Mouse (Mus musculus) midbrain, postnatal 0 days (tissue): Measurements from ENCODE around the gene Sestd1. TPM values are rescaled to one million over a fixed set of nuclear protein-coding genes. Genes with fewer than 3 reads are reported as not detected.

Source experiments
- ATAC-seq: fragments of 200-750 bp; cut with Nextera tagmentation; 2 replicates; pipeline ENCODE4 v1.8.0; 2017; ENCODE audit warnings: moderate number of reproducible peaks, mild to moderate bottlenecking, moderate TSS enrichment, moderate library complexity; ENCODE audit not compliant: low FRiP score
- DNase-seq: peaks from one replicate; pipeline ENCODE4 v3.0.0-alpha.2; 2015; ENCODE audit warnings: low spot score
- H3K27ac ChIP-seq: fragments of 300-500 bp; sonication (generic); 2 replicates; pipeline ENCODE4 v1.5.1; 2014; ENCODE audit warnings: low read depth, mild to moderate bottlenecking, low read length, mixed read lengths
- H3K27me3 ChIP-seq: fragments of 300-500 bp; sonication (generic); 2 replicates; pipeline ENCODE4 v1.6.1; 2014; ENCODE audit warnings: low read length, control low read depth, mixed read lengths; ENCODE audit not compliant: insufficient read depth
- H3K36me3 ChIP-seq: fragments of 300-500 bp; sonication (generic); 2 replicates; pipeline ENCODE4 v1.6.1; 2014; ENCODE audit warnings: low read length, control low read depth, mixed read lengths; ENCODE audit not compliant: insufficient read depth
- H3K4me1 ChIP-seq: fragments of 300-500 bp; sonication (generic); 2 replicates; pipeline ENCODE4 v1.6.1; 2014; ENCODE audit warnings: mild to moderate bottlenecking, control low read depth, antibody characterized with exemption, low read length, mixed read lengths; ENCODE audit not compliant: insufficient read depth
- H3K4me2 ChIP-seq: fragments of 300-500 bp; sonication (generic); 2 replicates; pipeline ENCODE4 v1.6.1; 2014; ENCODE audit warnings: low read depth, mild to moderate bottlenecking, low read length, mixed read lengths; ENCODE audit not compliant: poor library complexity, severe bottlenecking
- H3K4me3 ChIP-seq: fragments of 300-500 bp; sonication (generic); 2 replicates; pipeline ENCODE4 v1.5.1; 2014; ENCODE audit warnings: low read depth, mild to moderate bottlenecking, low read length, moderate library complexity
- H3K9ac ChIP-seq: fragments of 300-500 bp; sonication (generic); replicated peaks from 2 replicates; pipeline ENCODE4 v1.6.1; 2014; ENCODE audit warnings: mild to moderate bottlenecking, low read length, moderate library complexity, mixed read lengths; ENCODE audit not compliant: poor library complexity, severe bottlenecking
- H3K9me3 ChIP-seq: fragments of 300-500 bp; sonication (generic); 2 replicates; pipeline ENCODE4 v1.6.1; 2016; ENCODE audit warnings: low read length, control low read depth
- CTCF ChIP-seq: IDR thresholded peaks from 2 replicates; pipeline ENCODE4 v1.5.1; 2016; ENCODE audit warnings: antibody characterized with exemption, mild to moderate bottlenecking
- WGBS: fragments of 180-500 bp; shearing (Covaris S2); extraction: QIAGEN DNeasy Blood & Tissue Kit; methylation state at CpG from one replicate; pipeline ENCODE4 v1.1.7; 2014; 5-methylcytosine and 5-hydroxymethylcytosine counted together
- polyA plus RNA-seq: library from polyadenylated mRNA; unstranded; fragments of >200 nt; fragmentation: Nextera tagmentation; extraction: Ambion mirVana; gene quantifications from 2 replicates; pipeline ENCODE4 v1.2.1, GENCODE M21; 2015
- total RNA-seq: library from RNA; depleted of rRNA; stranded (reverse); fragments of >200 nt; gene quantifications from 2 replicates; pipeline ENCODE4 v1.2.3, GENCODE M21; 2014

The Sestd1 gene
- total and polyA plus RNA-seq, 2 experiments from 2014 or later = 23.7 to 52.6 TPM

GRCm38 (mm10) chr2:77182996-77183380 is 97.4 kb downstream of the Sestd1 start:
- ATAC-seq (no peak), DNase-seq (no peak)
- Histone ChIP-seq H3K27me3 (no peaks in the 10 kb centered on the region), H3K4me1 (no peaks in the 10 kb centered on the region), H3K4me2 (no peak overlapping the region), H3K9me3 (no peaks in the 10 kb centered on the region), H3K27ac (no peak overlapping the region), H3K9ac (no peak overlapping the region), H3K36me3 (peaks cover 10% of the 10 kb centered on the region; the same call in 1 of the 2 replicates), H3K4me3 (no peak overlapping the region)
- TF ChIP-seq CTCF = no peak
- 79% methylated on average over 6 of the region's 6 CpGs for WGBS

- no peak for ATAC-seq
- Histone ChIP-seq H3K4me2 (no peak overlapping the region), H3K4me3 (no peak overlapping the region), H3K36me3 (0 out of 2 replicates have a peak, but pooled peaks cover 5% of the 10 kb centered on the region), H3K4me1 (no peaks in the 10 kb centered on the region), H3K27ac (no peak overlapping the region), H3K9ac (no peak overlapping the region), H3K27me3 (no peaks in the 10 kb centered on the region), H3K9me3 (no peaks in the 10 kb centered on the region)
- DNase-seq = no peak
- WGBS = 83% methylated on average over 4 of the region's 4 CpGs
- TF ChIP-seq CTCF = no peak
Measured at GRCm38 (mm10) chr2:77182271-77182995, 98.0 kb downstream of the Sestd1 start.

DNA sequence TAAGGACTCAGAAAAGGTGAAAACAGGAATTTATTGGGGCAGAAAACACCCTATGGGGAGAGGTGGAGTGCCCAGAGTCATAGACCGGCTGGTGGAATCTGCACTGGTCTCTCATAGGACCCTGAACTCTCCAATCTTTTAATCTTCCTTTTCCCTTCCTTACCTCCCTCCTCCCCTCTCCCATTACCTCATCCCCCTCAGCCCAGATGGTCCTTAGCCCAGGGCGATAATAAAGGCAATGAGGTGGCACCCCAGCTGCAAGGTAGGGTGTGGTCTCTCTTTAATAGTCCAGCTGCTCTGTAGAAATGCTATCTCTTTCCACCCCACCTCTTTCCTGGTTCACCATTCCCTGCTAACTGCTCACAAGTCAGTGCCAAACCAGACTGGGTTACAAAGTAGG is 102.9 kb downstream of the Sestd1 start:
- 91% methylated on average over 2 of the region's 2 CpGs for WGBS
- TF ChIP-seq CTCF = no peak
- Histone ChIP-seq H3K4me3 (no peak overlapping the region), H3K27me3 (no peaks in the 10 kb centered on the region), H3K9me3 (no peaks in the 10 kb centered on the region), H3K9ac (no peak overlapping the region), H3K4me1 (no peaks in the 10 kb centered on the region; the same call in none of the 2 replicates), H3K27ac (no peak overlapping the region), H3K36me3 (no peaks in the 10 kb centered on the region), H3K4me2 (no peak overlapping the region)
- DNase-seq (no peak), ATAC-seq (no peak)

- no peak overlapping the region for H3K27ac ChIP-seq
- no peaks in the 10 kb centered on the region for H3K9me3 ChIP-seq
- H3K4me3 ChIP-seq = no peak overlapping the region
- H3K27me3 ChIP-seq = no peaks in the 10 kb centered on the region
- no peaks in the 10 kb centered on the region for H3K36me3 ChIP-seq
- 60% methylated on average over 10 of the region's 10 CpGs for WGBS
- peaks cover 10% of the 10 kb centered on the region for H3K4me1 ChIP-seq
- ATAC-seq (no peak), DNase-seq (no peak)
- H3K4me2 ChIP-seq = no peak overlapping the region
- H3K9ac ChIP-seq = no peak overlapping the region
- no peak for TF ChIP-seq CTCF
Measured at GRCm38 (mm10) chr2:77176413-77176812, 104.0 kb downstream of the Sestd1 start.

GRCm38 (mm10) chr2:77175411-77175810 is 105.0 kb downstream of the Sestd1 start:
- ATAC-seq (no peak), DNase-seq (no peak)
- TF ChIP-seq CTCF = no peak
- no peaks in the 10 kb centered on the region for H3K27me3 ChIP-seq
- no peaks in the 10 kb centered on the region for H3K9me3 ChIP-seq
- H3K27ac ChIP-seq = no peak overlapping the region
- no peak overlapping the region for H3K4me2 ChIP-seq
- H3K4me1 ChIP-seq = peaks cover 11% of the 10 kb centered on the region
- 71% methylated on average over 7 of the region's 7 CpGs for WGBS
- H3K9ac ChIP-seq = no peak overlapping the region
- no peaks in the 10 kb centered on the region for H3K36me3 ChIP-seq
- no peak overlapping the region for H3K4me3 ChIP-seq

- no peaks in the 10 kb centered on the region for H3K27me3 ChIP-seq
- no peaks in the 10 kb centered on the region for H3K9me3 ChIP-seq
- H3K4me1 ChIP-seq = peaks cover 15% of the 10 kb centered on the region
- no peak for TF ChIP-seq CTCF
- peak; percentile 40 for DNase-seq
- H3K9ac ChIP-seq = no peak overlapping the region
- no peaks in the 10 kb centered on the region for H3K36me3 ChIP-seq
- H3K4me3 ChIP-seq = no peak overlapping the region
- H3K27ac ChIP-seq = no peak overlapping the region
- H3K4me2 ChIP-seq = no peak overlapping the region
- 58% methylated on average over 2 of the region's 2 CpGs for WGBS
- ATAC-seq = no peak
Measured at GRCm38 (mm10) chr2:77174313-77174712, 106.1 kb downstream of the Sestd1 start.
